In the genomic region with DNA sequence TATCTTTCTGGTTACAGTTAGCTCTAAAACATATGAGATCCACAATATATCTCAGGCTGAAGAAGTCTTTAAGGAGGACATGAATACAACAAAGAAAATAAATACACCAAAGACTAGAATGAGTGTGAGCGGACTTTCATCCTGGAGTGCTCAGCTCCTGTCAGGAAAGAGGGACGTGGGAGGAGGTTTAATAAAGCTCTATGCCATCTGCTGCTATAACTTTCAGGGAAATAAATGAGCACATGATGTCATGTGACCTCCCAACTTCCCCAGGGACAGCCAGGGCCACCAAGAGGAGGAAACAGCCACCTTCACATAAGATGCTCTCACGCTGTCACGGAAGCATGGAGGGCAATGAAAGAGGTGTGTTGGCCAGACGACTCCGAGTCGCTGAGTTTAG, we compare ENCODE assay signal across 21 mouse cellular contexts.
DNase-seq lines count a peak whose midpoint lies in the region.
"Had no signal": no experiment of that assay in that cellular context is flagged by ENCODE, and none has a peak within 500 bp of the region (broad histone marks: within the 10 kb centered on the region; RNA-seq: fewer than 3 reads in every experiment).

No protein-coding gene starts in this region.

- peak; percentile 31 for DNase-seq in heart, adult 11 months
- no peak for DNase-seq in heart, postnatal 25 days (ENCODE audit: low spot score)
- DNase-seq in left cerebral cortex, adult 18-20 months (ENCODE audit: low spot score in 2 of 2), result peak; percentile 20 to 44
- DNase-seq in left cerebral cortex, postnatal 10 days (ENCODE audit: extremely low spot score in 1 of 2, low spot score in 2 of 2), result no peak
- DNase-seq in left cerebral cortex, adult 9 months (ENCODE audit: low spot score in 2 of 2), result peak; percentile 22 to 38
- DNase-seq in right cerebral cortex, postnatal 36 days (ENCODE audit: low spot score in 2 of 2), result peak; percentile 16 to 39
- DNase-seq in spleen, postnatal 36 days (ENCODE audit: low spot score in 2 of 2), result no peak
- DNase-seq: cerebellum, adult 18-20 months; cerebellum, postnatal 14 days; forebrain, postnatal 0 days; gastrocnemius, postnatal 14 days; heart, adult 18-20 months; heart, postnatal 10 days; kidney, adult 9 months; kidney, postnatal 14 days; liver, embryonic 13.5 days; lung, adult 2 months; lung, postnatal 14 days; retina, postnatal 1 day; spleen, adult 18-20 months; thymus, postnatal 14 days had no signal

- intact Hi-C loops in heart, postnatal 25 days (cut with DNase I), result no loop called here
- intact Hi-C loops in left cerebral cortex, postnatal 10 days (cut with DNase I), result no loop called here

Comparison
In these comparisons a context has a peak if more than half of its experiments do, and no peak if none do; other contexts are left out.
1. DNase-seq: peak in heart, adult 11 months (single experiment), left cerebral cortex, adult 18-20 months (2 of 2), left cerebral cortex, adult 9 months (2 of 2) and right cerebral cortex, postnatal 36 days (2 of 2); none in heart, postnatal 25 days (single experiment), left cerebral cortex, postnatal 10 days (0 of 2) and spleen, postnatal 36 days (0 of 2).